Mouse (Mus musculus) midbrain, embryonic 16.5 days (tissue): Measurements from ENCODE around the gene Nrcam. TPM values are rescaled to one million over a fixed set of nuclear protein-coding genes. Genes with fewer than 3 reads are reported as not detected.

Experiments used
- polyA plus RNA-seq: library from polyadenylated mRNA; unstranded; fragments of >200 nt; fragmentation: Nextera tagmentation; extraction: Ambion mirVana; gene quantifications from 2 replicates; pipeline ENCODE4 v1.2.1, GENCODE M21; 2015

Nrcam gene
- polyA plus RNA-seq, 1 experiment from 2014 or later = 148 TPM

Other genes with a start within 250 kb of the Nrcam start
- gene Dnajb9, start 118.6 kb upstream of the Nrcam start, polyA plus RNA-seq = 35.4 and 36.6 TPM in 2 replicates
- gene Pnpla8, start 107.5 kb upstream of the Nrcam start, polyA plus RNA-seq = 143 and 153 TPM in 2 replicates